Mouse (Mus musculus) liver, postnatal 0 days (tissue): ENCODE measurements around the gene Capn9. TPM values are rescaled to one million over a fixed set of nuclear protein-coding genes. Genes with fewer than 3 reads are reported as not detected.

Experiments used
- ATAC-seq: fragments of 200-750 bp; cut with Nextera tagmentation; 2 replicates; pipeline ENCODE4 v1.8.0; 2017; ENCODE audit warnings: mild to moderate bottlenecking, moderate library complexity
- DNase-seq: peaks from one replicate; pipeline ENCODE4 v3.0.0-alpha.2; 2016
- H3K27ac ChIP-seq: fragments of 300-500 bp; sonication (generic); 2 replicates; pipeline ENCODE4 v1.5.1; 2014; ENCODE audit warnings: antibody characterized with exemption, moderate library complexity, mild to moderate bottlenecking, low read depth
- H3K27me3 ChIP-seq: fragments of 300-500 bp; sonication (generic); 2 replicates; pipeline ENCODE4 v1.6.1; 2014; ENCODE audit warnings: low read length, control low read depth, mixed read lengths; ENCODE audit not compliant: insufficient read depth
- H3K36me3 ChIP-seq: fragments of 300-500 bp; sonication (generic); replicated peaks from 2 replicates; pipeline ENCODE4 v1.6.1; 2014; ENCODE audit warnings: mild to moderate bottlenecking, control low read depth, low read length, moderate library complexity, mixed read lengths; ENCODE audit not compliant: insufficient read depth
- H3K4me1 ChIP-seq: fragments of 300-500 bp; sonication (generic); 2 replicates; pipeline ENCODE4 v1.6.1; 2014; ENCODE audit warnings: antibody characterized with exemption, mild to moderate bottlenecking, control low read depth; ENCODE audit not compliant: insufficient read depth
- H3K4me2 ChIP-seq: fragments of 300-500 bp; sonication (generic); 2 replicates; pipeline ENCODE4 v1.6.1; 2014; ENCODE audit warnings: low read depth, mild to moderate bottlenecking, low read length, moderate library complexity, mixed read lengths
- H3K4me3 ChIP-seq: fragments of 300-500 bp; sonication (generic); 2 replicates; pipeline ENCODE4 v1.5.1; 2014; ENCODE audit warnings: low read depth, low read length
- H3K9ac ChIP-seq: fragments of 300-500 bp; sonication (generic); replicated peaks from 2 replicates; pipeline ENCODE4 v1.6.1; 2014; ENCODE audit warnings: mild to moderate bottlenecking, moderate library complexity
- H3K9me3 ChIP-seq: fragments of 300-500 bp; sonication (generic); 2 replicates; pipeline ENCODE4 v1.6.1; 2016; ENCODE audit warnings: mild to moderate bottlenecking, control low read depth, low read length, mixed read lengths
- CTCF ChIP-seq: sonication (generic); IDR thresholded peaks from 2 replicates; pipeline ENCODE4 v1.5.1; 2016; ENCODE audit warnings: antibody characterized with exemption, low read depth
- EP300 ChIP-seq: IDR thresholded peaks from 2 replicates; pipeline ENCODE4 v1.6.1; 2016; ENCODE audit warnings: antibody characterized with exemption, low read depth, mild to moderate bottlenecking
- whole genome bisulfite sequencing: fragments of 180-500 bp; shearing (Covaris S2); extraction: QIAGEN DNeasy Blood & Tissue Kit; methylation state at CpG from one replicate; pipeline ENCODE4 v1.1.7; 2014; ENCODE audit not compliant: insufficient replicate concordance; 5-methylcytosine and 5-hydroxymethylcytosine counted together
- polyA plus RNA-seq: library from polyadenylated mRNA; unstranded; fragments of >200 nt; fragmentation: Nextera tagmentation; extraction: Ambion mirVana; gene quantifications from 2 replicates; pipeline ENCODE4 v1.2.1, GENCODE M21; 2015

Gene Capn9
- polyA plus RNA-seq, 1 experiment from 2014 or later, result not detected

- Histone ChIP-seq H3K36me3 (no peaks in the 10 kb centered on the region), H3K27ac (no peak overlapping the region), H3K4me3 (no peak overlapping the region), H3K9ac (no peak overlapping the region), H3K4me2 (no peak overlapping the region), H3K4me1 (no peaks in the 10 kb centered on the region), H3K9me3 (no peaks in the 10 kb centered on the region), H3K27me3 (no peaks in the 10 kb centered on the region)
- DNase-seq, result no peak
- TF ChIP-seq EP300 (no peak), CTCF (no peak)
- 88% methylated on average over 1 of the region's 1 CpGs for WGBS
- no peak for ATAC-seq
These were observed 840 bp downstream of the Capn9 start for GRCm38 (mm10) chr8:124576751-124577150.

- Histone ChIP-seq H3K9ac (0 out of 2 replicates have a peak overlapping the region, but pooled peaks have one; percentile 5), H3K4me3 (no peak overlapping the region), H3K4me1 (peaks cover 17% of the 10 kb centered on the region), H3K27me3 (no peaks in the 10 kb centered on the region), H3K4me2 (no peak overlapping the region), H3K9me3 (no peaks in the 10 kb centered on the region), H3K36me3 (no peaks in the 10 kb centered on the region), H3K27ac (peak overlapping the region; percentile 57; the same call in 1 of the 2 replicates)
- ATAC-seq (peak; percentile 71), DNase-seq (no peak)
- 46% methylated on average over 3 of the region's 3 CpGs for WGBS
- TF ChIP-seq CTCF (no peak), EP300 (no peak)
These were observed 10.0 kb downstream of the Capn9 start for GRCm38 (mm10) chr8:124585718-124586425.

- Histone ChIP-seq H3K4me2 (no peak overlapping the region), H3K36me3 (no peaks in the 10 kb centered on the region), H3K4me1 (peaks cover 17% of the 10 kb centered on the region), H3K27me3 (no peaks in the 10 kb centered on the region), H3K9ac (no peak overlapping the region), H3K9me3 (no peaks in the 10 kb centered on the region), H3K4me3 (no peak overlapping the region), H3K27ac (peak overlapping the region; percentile 57; the same call in 1 of the 2 replicates)
- ATAC-seq, result no peak
- TF ChIP-seq EP300 (no peak), CTCF (no peak)
- 83% methylated on average over 2 of the region's 2 CpGs for WGBS
- DNase-seq, result no peak
These were observed 10.6 kb downstream of the Capn9 start for GRCm38 (mm10) chr8:124586556-124586955.

- Histone ChIP-seq H3K36me3 (no peaks in the 10 kb centered on the region), H3K9ac (0 out of 2 replicates have a peak overlapping the region, but pooled peaks have one; percentile 21), H3K4me3 (no peak overlapping the region), H3K9me3 (no peaks in the 10 kb centered on the region), H3K4me2 (no peak overlapping the region), H3K27me3 (no peaks in the 10 kb centered on the region), H3K4me1 (peaks cover 17% of the 10 kb centered on the region), H3K27ac (peak overlapping the region; percentile 82)
- 46% methylated on average over 4 of the region's 4 CpGs for WGBS
- TF ChIP-seq EP300 (no peak), CTCF (no peak)
- ATAC-seq (peak; percentile 81), DNase-seq (peak; percentile 55)
These were observed 13.5 kb downstream of the Capn9 start for GRCm38 (mm10) chr8:124589393-124589792.

- DNase-seq, result peak; percentile 45
- Histone ChIP-seq H3K9ac (no peak overlapping the region), H3K9me3 (no peaks in the 10 kb centered on the region), H3K27ac (no peak overlapping the region), H3K4me3 (no peak overlapping the region), H3K4me2 (no peak overlapping the region), H3K27me3 (no peaks in the 10 kb centered on the region), H3K4me1 (no peaks in the 10 kb centered on the region), H3K36me3 (no peaks in the 10 kb centered on the region)
- 61% methylated on average over 5 of the region's 5 CpGs for WGBS
- TF ChIP-seq CTCF (peak; percentile 59), EP300 (no peak)
- no peak for ATAC-seq
These were observed 28.2 kb downstream of the Capn9 start for GRCm38 (mm10) chr8:124604066-124604465.

- H3K36me3 ChIP-seq, result no peaks in the 10 kb centered on the region
- H3K4me3 ChIP-seq, result no peak overlapping the region
- H3K9ac ChIP-seq, result no peak overlapping the region
- H3K9me3 ChIP-seq, result no peaks in the 10 kb centered on the region
- no peaks in the 10 kb centered on the region for H3K27me3 ChIP-seq
- TF ChIP-seq EP300, result no peak
- TF ChIP-seq CTCF, result peak; percentile 64
- DNase-seq, result no peak
- no peak overlapping the region for H3K27ac ChIP-seq
- WGBS, result 64% methylated on average over 13 of the region's 13 CpGs
- no peak for ATAC-seq
- H3K4me1 ChIP-seq, result no peaks in the 10 kb centered on the region
- no peak overlapping the region for H3K4me2 ChIP-seq
These were observed 32.5 kb downstream of the Capn9 start for GRCm38 (mm10) chr8:124608239-124608971.
